Mouse (Mus musculus): ENCODE results near the gene Serpinb6b. TPM values are rescaled to one million over a fixed set of nuclear protein-coding genes. Genes with fewer than 3 reads are reported as not detected.

The Serpinb6b gene
- polyA plus RNA-seq, 1 experiment from 2014 or later, result 0.33 TPM

- no peak overlapping the region for H3K4me3 ChIP-seq
- WGBS, result 91% methylated on average over 9 of the region's 9 CpGs
- H3K27me3 ChIP-seq (ENCODE audit: low read depth, poor library complexity, severe bottlenecking), result no peaks in the 10 kb centered on the region
- no peak for DNase-seq (ENCODE audit: low spot score)
- H3K4me1 ChIP-seq, result peaks cover 7% of the 10 kb centered on the region; the same call in 1 of the 2 replicates
- H3K36me3 ChIP-seq, result no peaks in the 10 kb centered on the region
- no peaks in the 10 kb centered on the region for H3K9me3 ChIP-seq (replicated peaks)
- no peak overlapping the region for H3K27ac ChIP-seq
These were observed 837 bp upstream of the Serpinb6b start for GRCm38 (mm10) chr13:32963990-32964753.

GRCm38 (mm10) chr13:32966116-32966515, 1.1 kb downstream of the Serpinb6b start:
- WGBS, result 87% methylated on average over 5 of the region's 5 CpGs
- Histone ChIP-seq H3K27ac (no peak overlapping the region), H3K9me3 (replicated peaks) (no peaks in the 10 kb centered on the region), H3K36me3 (no peaks in the 10 kb centered on the region), H3K4me1 (peaks cover 7% of the 10 kb centered on the region; the same call in 1 of the 2 replicates), H3K27me3 (ENCODE audit: low read depth, poor library complexity, severe bottlenecking) (no peaks in the 10 kb centered on the region), H3K4me3 (no peak overlapping the region)
- no peak for DNase-seq (ENCODE audit: low spot score)

GRCm38 (mm10) chr13:32967233-32967632, 2.2 kb downstream of the Serpinb6b start:
- Histone ChIP-seq H3K4me1 (peaks cover 7% of the 10 kb centered on the region; the same call in 1 of the 2 replicates), H3K4me3 (no peak overlapping the region), H3K27me3 (ENCODE audit: low read depth, poor library complexity, severe bottlenecking) (no peaks in the 10 kb centered on the region), H3K9me3 (replicated peaks) (no peaks in the 10 kb centered on the region), H3K36me3 (no peaks in the 10 kb centered on the region), H3K27ac (no peak overlapping the region)
- DNase-seq (ENCODE audit: low spot score), result no peak

GRCm38 (mm10) chr13:32968353-32968984, 3.5 kb downstream of the Serpinb6b start:
- Histone ChIP-seq H3K36me3 (no peaks in the 10 kb centered on the region), H3K27ac (no peak overlapping the region), H3K27me3 (ENCODE audit: low read depth, poor library complexity, severe bottlenecking) (no peaks in the 10 kb centered on the region), H3K9me3 (replicated peaks) (no peaks in the 10 kb centered on the region), H3K4me3 (no peak overlapping the region), H3K4me1 (peaks cover 7% of the 10 kb centered on the region; the same call in 1 of the 2 replicates)
- no peak for DNase-seq (ENCODE audit: low spot score)
- WGBS, result 86% methylated on average over 5 of the region's 5 CpGs

- Histone ChIP-seq H3K4me1 (peaks cover 7% of the 10 kb centered on the region; the same call in 1 of the 2 replicates), H3K27ac (no peak overlapping the region), H3K36me3 (no peaks in the 10 kb centered on the region), H3K27me3 (ENCODE audit: low read depth, poor library complexity, severe bottlenecking) (no peaks in the 10 kb centered on the region), H3K9me3 (replicated peaks) (no peaks in the 10 kb centered on the region), H3K4me3 (no peak overlapping the region)
- WGBS, result 67% methylated on average over 4 of the region's 4 CpGs
- DNase-seq (ENCODE audit: low spot score), result no peak
These were observed 4.1 kb downstream of the Serpinb6b start for GRCm38 (mm10) chr13:32968996-32969640.

GRCm38 (mm10) chr13:32969641-32970040, 4.6 kb downstream of the Serpinb6b start:
- no peak for DNase-seq (ENCODE audit: low spot score)
- no peak overlapping the region for H3K27ac ChIP-seq
- no peaks in the 10 kb centered on the region for H3K9me3 ChIP-seq (replicated peaks)
- 90% methylated on average over 1 of the region's 1 CpGs for WGBS
- H3K36me3 ChIP-seq, result no peaks in the 10 kb centered on the region
- H3K4me1 ChIP-seq, result peaks cover 7% of the 10 kb centered on the region; the same call in 1 of the 2 replicates
- H3K27me3 ChIP-seq (ENCODE audit: low read depth, poor library complexity, severe bottlenecking), result no peaks in the 10 kb centered on the region
- H3K4me3 ChIP-seq, result no peak overlapping the region

GRCm38 (mm10) chr13:32970776-32971175, 5.8 kb downstream of the Serpinb6b start:
- H3K36me3 ChIP-seq, result no peaks in the 10 kb centered on the region
- DNase-seq (ENCODE audit: low spot score), result no peak
- H3K27ac ChIP-seq, result no peak overlapping the region
- WGBS, result 92% methylated on average over 3 of the region's 3 CpGs
- no peaks in the 10 kb centered on the region for H3K27me3 ChIP-seq (ENCODE audit: low read depth, poor library complexity, severe bottlenecking)
- no peaks in the 10 kb centered on the region for H3K9me3 ChIP-seq (replicated peaks)
- H3K4me3 ChIP-seq, result no peak overlapping the region
- H3K4me1 ChIP-seq, result peaks cover 4% of the 10 kb centered on the region; the same call in 1 of the 2 replicates

GRCm38 (mm10) chr13:32974268-32974667, 9.3 kb downstream of the Serpinb6b start:
- H3K4me3 ChIP-seq, result no peak overlapping the region
- no peaks in the 10 kb centered on the region for H3K27me3 ChIP-seq (ENCODE audit: low read depth, poor library complexity, severe bottlenecking)
- no peak for DNase-seq (ENCODE audit: low spot score)
- no peaks in the 10 kb centered on the region; the same call in 1 of the 2 replicates for H3K4me1 ChIP-seq
- no peaks in the 10 kb centered on the region for H3K9me3 ChIP-seq (replicated peaks)
- no peaks in the 10 kb centered on the region for H3K36me3 ChIP-seq
- WGBS, result 87% methylated on average over 2 of the region's 2 CpGs
- no peak overlapping the region for H3K27ac ChIP-seq

GRCm38 (mm10) chr13:32974889-32975460, 10.0 kb downstream of the Serpinb6b start:
- Histone ChIP-seq H3K9me3 (replicated peaks) (no peaks in the 10 kb centered on the region), H3K36me3 (no peaks in the 10 kb centered on the region), H3K4me1 (no peaks in the 10 kb centered on the region), H3K4me3 (no peak overlapping the region), H3K27me3 (ENCODE audit: low read depth, poor library complexity, severe bottlenecking) (no peaks in the 10 kb centered on the region), H3K27ac (no peak overlapping the region)
- WGBS, result 68% methylated on average over 3 of the region's 3 CpGs
- no peak for DNase-seq (ENCODE audit: low spot score)

GRCm38 (mm10) chr13:32975710-32976109, 10.7 kb downstream of the Serpinb6b start:
- no peaks in the 10 kb centered on the region for H3K4me1 ChIP-seq
- no peaks in the 10 kb centered on the region for H3K9me3 ChIP-seq (replicated peaks)
- no peak for DNase-seq (ENCODE audit: low spot score)
- no peak overlapping the region for H3K27ac ChIP-seq
- H3K27me3 ChIP-seq (ENCODE audit: low read depth, poor library complexity, severe bottlenecking), result no peaks in the 10 kb centered on the region
- no peak overlapping the region for H3K4me3 ChIP-seq
- WGBS, result 80% methylated on average over 2 of the region's 2 CpGs
- no peaks in the 10 kb centered on the region for H3K36me3 ChIP-seq

GRCm38 (mm10) chr13:32982556-32983042, 17.6 kb downstream of the Serpinb6b start:
- no peaks in the 10 kb centered on the region for H3K4me1 ChIP-seq
- H3K27me3 ChIP-seq (ENCODE audit: low read depth, poor library complexity, severe bottlenecking), result no peaks in the 10 kb centered on the region
- 84% methylated on average over 4 of the region's 4 CpGs for WGBS
- H3K27ac ChIP-seq, result no peak overlapping the region
- no peaks in the 10 kb centered on the region for H3K9me3 ChIP-seq (replicated peaks)
- H3K36me3 ChIP-seq, result no peaks in the 10 kb centered on the region
- no peak overlapping the region for H3K4me3 ChIP-seq
- no peak for DNase-seq (ENCODE audit: low spot score)

GRCm38 (mm10) chr13:32986256-32986655, 21.2 kb downstream of the Serpinb6b start:
- H3K27me3 ChIP-seq (ENCODE audit: low read depth, poor library complexity, severe bottlenecking), result no peaks in the 10 kb centered on the region
- no peaks in the 10 kb centered on the region for H3K4me1 ChIP-seq
- H3K27ac ChIP-seq, result no peak overlapping the region
- H3K4me3 ChIP-seq, result no peak overlapping the region
- no peaks in the 10 kb centered on the region for H3K9me3 ChIP-seq (replicated peaks)
- no peak for DNase-seq (ENCODE audit: low spot score)
- H3K36me3 ChIP-seq, result no peaks in the 10 kb centered on the region
